Mouse (Mus musculus): ENCODE data around the gene Ssbp3. TPM values are rescaled to one million over a fixed set of nuclear protein-coding genes. Genes with fewer than 3 reads are reported as not detected.

Ssbp3 gene
- polyA plus RNA-seq, 1 experiment from 2014 or later = 98.6 TPM

DNA sequence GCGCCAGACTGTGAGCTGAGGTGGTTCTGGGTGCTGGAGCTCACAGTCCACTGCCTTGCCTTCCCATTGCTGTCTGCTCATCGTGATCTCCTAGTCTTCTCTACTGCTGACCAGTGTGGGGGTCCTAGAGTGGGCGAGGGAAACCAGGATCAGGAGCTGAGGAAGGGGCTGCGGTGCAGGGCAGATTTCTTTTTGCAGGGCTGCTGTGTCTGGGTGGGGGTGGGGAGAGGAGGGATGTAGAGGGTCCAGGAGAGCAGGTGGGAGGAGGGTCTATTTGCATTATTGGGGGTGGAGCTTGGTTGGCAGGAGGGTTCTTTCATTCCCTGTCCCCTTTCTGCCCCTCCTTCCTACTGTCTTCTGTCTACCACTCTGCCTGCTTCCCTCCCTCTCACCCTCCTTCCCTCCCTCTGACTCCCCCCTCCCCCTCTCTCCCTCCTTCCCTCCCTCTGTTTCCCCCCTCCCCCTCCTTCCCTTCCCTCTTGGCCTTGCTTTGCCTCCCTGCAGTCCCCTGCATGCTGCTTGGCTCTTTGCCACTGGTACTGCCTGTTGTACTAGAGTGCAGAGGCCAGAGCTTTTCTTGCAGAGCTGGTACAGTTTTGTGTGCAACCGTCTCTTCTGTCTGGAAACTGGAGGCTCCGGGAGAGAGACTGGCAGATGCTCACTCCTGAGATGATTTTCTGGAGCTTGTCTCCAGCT, 28.9 kb downstream of the Ssbp3 start:
- no peak for ATAC-seq
- Histone ChIP-seq H3K27ac (peak overlapping the region; percentile 32; the same call in 1 of the 2 replicates), H3K4me2 (peak overlapping the region; percentile 17), H3K9me3 (replicated peaks) (no peaks in the 10 kb centered on the region), H3K27me3 (replicated peaks) (no peaks in the 10 kb centered on the region), H3K36me3 (peaks cover 86% of the 10 kb centered on the region), H3K4me1 (peaks cover 96% of the 10 kb centered on the region), H3K9ac (0 out of 2 replicates have a peak overlapping the region, but pooled peaks have one; percentile 28), H3K4me3 (no peak overlapping the region)
- 49% methylated on average over 6 of the region's 6 CpGs for WGBS (ENCODE audit: insufficient replicate concordance)

GRCm38 (mm10) chr4:106939919-106940227, 29.4 kb downstream of the Ssbp3 start:
- H3K27ac ChIP-seq = peak overlapping the region; percentile 32; the same call in 1 of the 2 replicates
- peaks cover 96% of the 10 kb centered on the region for H3K4me1 ChIP-seq
- no peak for ATAC-seq
- H3K9me3 ChIP-seq (replicated peaks) = no peaks in the 10 kb centered on the region
- peak overlapping the region; percentile 28; the same call in 1 of the 2 replicates for H3K9ac ChIP-seq
- peak overlapping the region; percentile 17 for H3K4me2 ChIP-seq
- no peaks in the 10 kb centered on the region for H3K27me3 ChIP-seq (replicated peaks)
- no peak overlapping the region for H3K4me3 ChIP-seq
- peaks cover 81% of the 10 kb centered on the region for H3K36me3 ChIP-seq
- WGBS (ENCODE audit: insufficient replicate concordance) = 68% methylated on average over 4 of the region's 4 CpGs

DNA sequence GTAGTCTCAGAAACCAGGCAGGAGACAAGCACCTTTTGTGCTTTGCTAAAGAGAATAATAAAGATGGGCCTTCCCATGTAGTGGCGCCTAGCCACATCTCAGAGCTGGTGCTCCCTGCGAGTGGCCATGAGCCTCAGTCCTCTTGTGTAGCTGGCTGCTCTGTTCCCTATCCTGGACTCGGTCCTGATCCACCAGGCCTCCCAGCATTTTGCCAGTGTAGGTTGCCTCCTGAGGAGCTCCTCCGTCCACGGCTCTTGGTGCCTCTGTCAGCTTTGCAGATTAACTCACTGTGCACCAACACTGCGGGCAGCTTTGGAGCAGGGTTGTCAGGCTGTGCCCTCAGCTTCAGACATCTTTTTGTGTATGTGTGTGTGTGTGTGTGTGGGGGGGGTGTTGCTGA, 30.4 kb downstream of the Ssbp3 start:
- ATAC-seq = no peak
- Histone ChIP-seq H3K4me3 (no peak overlapping the region), H3K27me3 (replicated peaks) (no peaks in the 10 kb centered on the region), H3K9me3 (replicated peaks) (no peaks in the 10 kb centered on the region), H3K4me2 (no peak overlapping the region), H3K27ac (peak overlapping the region; percentile 17; the same call in 1 of the 2 replicates), H3K9ac (no peak overlapping the region), H3K4me1 (peaks cover 93% of the 10 kb centered on the region), H3K36me3 (peaks cover 70% of the 10 kb centered on the region)
- 75% methylated on average over 6 of the region's 6 CpGs for WGBS (ENCODE audit: insufficient replicate concordance)

DNA sequence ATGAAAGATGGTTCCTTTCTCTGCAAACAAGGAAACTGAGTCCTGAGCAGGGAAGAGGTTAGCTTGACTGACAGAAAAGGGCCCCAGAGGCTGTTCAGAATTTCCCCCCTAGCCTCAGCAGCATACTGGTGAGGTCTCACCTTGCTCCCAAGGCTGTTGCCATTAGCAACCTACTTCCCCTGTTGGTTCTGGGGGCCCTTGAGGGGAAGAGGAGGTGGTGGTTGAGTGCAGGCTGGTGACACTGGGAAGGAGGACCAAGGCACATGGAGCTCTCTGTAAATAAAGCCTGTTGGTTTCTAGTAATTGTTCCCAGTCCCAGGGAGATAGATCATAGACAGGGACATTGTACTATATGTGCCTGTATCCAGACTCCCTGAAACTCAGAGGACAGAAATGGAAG, 31.0 kb downstream of the Ssbp3 start:
- no peaks in the 10 kb centered on the region for H3K9me3 ChIP-seq (replicated peaks)
- H3K4me2 ChIP-seq = no peak overlapping the region
- H3K9ac ChIP-seq = no peak overlapping the region
- peaks cover 87% of the 10 kb centered on the region for H3K4me1 ChIP-seq
- no peak for ATAC-seq
- H3K36me3 ChIP-seq = peaks cover 66% of the 10 kb centered on the region
- H3K4me3 ChIP-seq = no peak overlapping the region
- H3K27me3 ChIP-seq (replicated peaks) = no peaks in the 10 kb centered on the region
- H3K27ac ChIP-seq = 0 out of 2 replicates have a peak overlapping the region, but pooled peaks have one; percentile 17

DNA sequence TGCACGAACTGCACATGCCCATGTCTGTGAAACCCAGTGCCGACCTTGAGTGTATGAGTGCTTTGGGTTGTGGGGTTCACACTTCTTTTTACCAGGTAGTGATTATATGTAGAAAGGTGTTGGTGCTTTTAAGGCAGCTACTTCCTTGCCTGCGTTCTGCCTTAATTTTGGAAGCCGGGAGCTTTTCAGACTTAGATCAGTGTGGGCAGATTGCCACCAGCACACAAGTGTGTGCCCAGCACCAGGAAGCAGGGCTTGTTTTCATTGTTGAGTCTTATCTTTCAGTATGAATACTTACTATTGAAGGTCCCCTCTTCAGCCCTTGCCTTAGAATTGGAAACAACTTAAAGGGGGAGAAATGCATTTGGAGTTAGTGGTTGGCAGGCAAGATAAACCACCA, 32.0 kb downstream of the Ssbp3 start:
- Histone ChIP-seq H3K27me3 (replicated peaks) (no peaks in the 10 kb centered on the region), H3K9ac (no peak overlapping the region), H3K36me3 (peaks cover 64% of the 10 kb centered on the region), H3K9me3 (replicated peaks) (no peaks in the 10 kb centered on the region), H3K4me3 (no peak overlapping the region), H3K4me1 (peaks cover 87% of the 10 kb centered on the region), H3K4me2 (no peak overlapping the region), H3K27ac (no peak overlapping the region)
- 77% methylated on average over 4 of the region's 4 CpGs for WGBS (ENCODE audit: insufficient replicate concordance)
- ATAC-seq = no peak

DNA sequence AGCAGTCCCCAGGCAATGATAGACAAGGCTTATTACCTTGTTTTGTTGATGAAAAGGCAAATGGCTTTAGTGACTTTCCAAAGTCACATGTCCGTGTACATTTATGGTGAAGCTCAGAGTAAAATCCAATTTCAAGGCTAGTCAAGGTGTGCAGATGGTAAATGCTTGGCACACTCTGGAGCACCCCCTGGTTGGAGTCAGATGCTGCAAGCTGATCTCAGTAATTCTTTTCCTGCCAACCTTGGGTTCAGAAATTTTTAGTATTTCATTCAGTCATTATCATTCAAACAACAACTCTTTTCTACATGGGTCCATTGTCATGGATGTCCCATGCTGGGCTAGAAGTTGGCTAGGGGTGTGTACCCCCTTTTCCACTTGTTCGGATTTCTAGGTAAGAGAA, 33.1 kb downstream of the Ssbp3 start:
- Histone ChIP-seq H3K27me3 (replicated peaks) (no peaks in the 10 kb centered on the region), H3K4me2 (no peak overlapping the region), H3K9me3 (replicated peaks) (no peaks in the 10 kb centered on the region), H3K4me1 (peaks cover 86% of the 10 kb centered on the region), H3K9ac (no peak overlapping the region), H3K27ac (no peak overlapping the region), H3K36me3 (peaks cover 54% of the 10 kb centered on the region), H3K4me3 (no peak overlapping the region)
- WGBS (ENCODE audit: insufficient replicate concordance) = 73% methylated on average over 2 of the region's 2 CpGs
- ATAC-seq = no peak

- 54% methylated on average over 3 of the region's 3 CpGs for WGBS (ENCODE audit: insufficient replicate concordance)
- H3K27ac ChIP-seq = no peak overlapping the region
- peaks cover 42% of the 10 kb centered on the region for H3K36me3 ChIP-seq
- no peak for ATAC-seq
- H3K27me3 ChIP-seq (replicated peaks) = no peaks in the 10 kb centered on the region
- no peaks in the 10 kb centered on the region for H3K9me3 ChIP-seq (replicated peaks)
- H3K4me3 ChIP-seq = no peak overlapping the region
- H3K4me2 ChIP-seq = no peak overlapping the region
- H3K9ac ChIP-seq = no peak overlapping the region
- H3K4me1 ChIP-seq = peaks cover 86% of the 10 kb centered on the region
Observed at GRCm38 (mm10) chr4:106944898-106945297, 34.4 kb downstream of the Ssbp3 start.

GRCm38 (mm10) chr4:106947741-106948140, 37.2 kb downstream of the Ssbp3 start:
- WGBS (ENCODE audit: insufficient replicate concordance) = 78% methylated on average over 3 of the region's 3 CpGs
- H3K27ac ChIP-seq = no peak overlapping the region
- ATAC-seq = no peak
- peaks cover 75% of the 10 kb centered on the region for H3K4me1 ChIP-seq
- H3K27me3 ChIP-seq (replicated peaks) = no peaks in the 10 kb centered on the region
- no peaks in the 10 kb centered on the region for H3K9me3 ChIP-seq (replicated peaks)
- no peak overlapping the region for H3K4me3 ChIP-seq
- no peak overlapping the region for H3K4me2 ChIP-seq
- no peak overlapping the region for H3K9ac ChIP-seq
- peaks cover 26% of the 10 kb centered on the region for H3K36me3 ChIP-seq

DNA sequence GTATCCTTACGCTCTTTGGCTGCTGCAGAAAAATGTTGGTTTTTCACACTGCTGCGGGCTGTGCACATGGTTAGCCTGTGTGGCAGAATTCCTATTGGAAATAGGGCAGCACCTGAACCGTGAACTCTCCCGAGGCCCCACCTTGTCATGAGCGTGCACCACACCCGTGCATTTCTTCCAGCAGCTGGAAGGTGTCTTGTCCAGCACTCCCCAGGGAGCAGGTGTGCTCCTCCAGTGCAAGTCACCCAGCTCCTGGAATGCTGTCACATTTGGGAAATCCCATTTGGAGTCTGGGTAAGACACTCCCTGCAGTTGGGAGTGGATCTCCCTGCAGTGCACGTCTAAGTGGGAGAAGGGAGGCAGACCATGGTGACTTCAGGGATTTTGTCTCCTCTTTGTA, 38.0 kb downstream of the Ssbp3 start:
- Histone ChIP-seq H3K9me3 (replicated peaks) (no peaks in the 10 kb centered on the region), H3K4me3 (no peak overlapping the region), H3K27ac (no peak overlapping the region), H3K36me3 (peaks cover 26% of the 10 kb centered on the region), H3K4me2 (no peak overlapping the region), H3K27me3 (replicated peaks) (no peaks in the 10 kb centered on the region), H3K4me1 (peaks cover 75% of the 10 kb centered on the region), H3K9ac (no peak overlapping the region)
- ATAC-seq = no peak
- 74% methylated on average over 7 of the region's 7 CpGs for WGBS (ENCODE audit: insufficient replicate concordance)

DNA sequence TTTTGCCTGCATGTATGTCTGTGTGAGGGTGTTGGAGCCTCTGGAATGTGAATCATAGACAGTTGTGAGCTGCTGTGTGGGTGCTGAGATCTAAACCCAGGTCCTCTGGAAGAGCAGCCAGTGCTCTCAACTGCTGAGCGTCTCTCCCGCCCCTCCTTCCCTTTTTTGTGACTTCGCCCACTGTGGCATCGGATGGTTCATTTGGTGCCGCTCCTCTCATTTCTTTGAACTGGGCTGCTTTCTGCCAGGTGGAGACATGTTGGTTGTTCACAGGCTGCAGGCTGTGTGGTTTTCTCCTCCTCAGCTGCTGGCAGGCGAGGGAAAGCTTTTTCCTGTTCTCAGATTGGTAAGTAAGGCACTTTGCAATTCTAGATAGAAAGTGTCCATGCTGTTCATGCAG, 38.7 kb downstream of the Ssbp3 start:
- Histone ChIP-seq H3K4me2 (no peak overlapping the region), H3K9ac (0 out of 2 replicates have a peak overlapping the region, but pooled peaks have one; percentile 0), H3K36me3 (peaks cover 29% of the 10 kb centered on the region), H3K4me1 (peaks cover 71% of the 10 kb centered on the region), H3K27me3 (replicated peaks) (no peaks in the 10 kb centered on the region), H3K4me3 (no peak overlapping the region), H3K27ac (peak overlapping the region; percentile 59), H3K9me3 (replicated peaks) (no peaks in the 10 kb centered on the region)
- ATAC-seq = no peak
- WGBS (ENCODE audit: insufficient replicate concordance) = 38% methylated on average over 6 of the region's 6 CpGs

DNA sequence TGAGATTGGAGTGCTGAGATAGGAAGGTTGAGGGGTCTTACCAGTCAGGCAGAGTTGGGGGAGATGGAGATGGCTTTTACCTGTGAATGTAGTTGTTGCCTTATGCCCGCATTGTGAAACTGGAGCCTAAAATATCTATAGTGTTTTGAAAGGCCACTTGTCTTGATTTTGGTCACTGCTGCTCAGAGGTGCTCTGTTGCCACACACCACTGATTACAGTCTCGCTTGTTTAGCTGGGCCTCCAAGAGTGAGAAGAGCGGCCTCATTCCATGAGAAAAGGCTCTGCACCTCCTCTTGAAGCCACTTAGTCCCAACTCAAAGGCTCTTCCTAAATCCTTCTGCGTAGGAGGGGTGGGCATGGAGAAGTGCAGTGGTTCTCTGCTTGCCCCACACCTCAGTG, 40.3 kb downstream of the Ssbp3 start:
- H3K4me1 ChIP-seq = peaks cover 73% of the 10 kb centered on the region
- ATAC-seq = no peak

GRCm38 (mm10) chr4:106951455-106951854, 41.0 kb downstream of the Ssbp3 start:
- H3K9me3 ChIP-seq (replicated peaks) = no peaks in the 10 kb centered on the region
- no peaks in the 10 kb centered on the region for H3K27me3 ChIP-seq (replicated peaks)
- H3K4me3 ChIP-seq = no peak overlapping the region
- H3K9ac ChIP-seq = no peak overlapping the region
- no peak overlapping the region for H3K4me2 ChIP-seq
- ATAC-seq = 0 out of 2 replicates have a peak, but pooled peaks have one; percentile 24
- peaks cover 79% of the 10 kb centered on the region for H3K4me1 ChIP-seq
- 6% methylated on average over 4 of the region's 4 CpGs for WGBS (ENCODE audit: insufficient replicate concordance)
- H3K36me3 ChIP-seq = peaks cover 50% of the 10 kb centered on the region
- no peak overlapping the region for H3K27ac ChIP-seq

More for the DNA sequence above, 40.3 kb downstream of the Ssbp3 start:
- no peaks in the 10 kb centered on the region for H3K27me3 ChIP-seq (replicated peaks)
- no peaks in the 10 kb centered on the region for H3K9me3 ChIP-seq (replicated peaks)
- H3K9ac ChIP-seq = no peak overlapping the region
- H3K4me3 ChIP-seq = no peak overlapping the region
- no peak overlapping the region for H3K27ac ChIP-seq
- 68% methylated on average over 4 of the region's 4 CpGs for WGBS (ENCODE audit: insufficient replicate concordance)
- H3K4me2 ChIP-seq = no peak overlapping the region
- H3K36me3 ChIP-seq = peaks cover 44% of the 10 kb centered on the region

GRCm38 (mm10) chr4:106953221-106953620, 42.7 kb downstream of the Ssbp3 start:
- H3K4me3 ChIP-seq = no peak overlapping the region
- no peak for ATAC-seq
- peaks cover 51% of the 10 kb centered on the region for H3K36me3 ChIP-seq
- peaks cover 78% of the 10 kb centered on the region for H3K4me1 ChIP-seq
- no peaks in the 10 kb centered on the region for H3K9me3 ChIP-seq (replicated peaks)
- no peak overlapping the region for H3K27ac ChIP-seq
- no peak overlapping the region for H3K9ac ChIP-seq
- no peak overlapping the region for H3K4me2 ChIP-seq
- H3K27me3 ChIP-seq (replicated peaks) = no peaks in the 10 kb centered on the region
